Mouse (Mus musculus) hindbrain, embryonic 16.5 days (tissue): ENCODE results near the gene Ndufaf2. TPM values are rescaled to one million over a fixed set of nuclear protein-coding genes. Genes with fewer than 3 reads are reported as not detected.

ENCODE experiments used
- ATAC-seq: fragments of 200-750 bp; cut with Nextera tagmentation; 2 replicates; pipeline ENCODE4 v1.8.0; 2017; ENCODE audit warnings: moderate TSS enrichment, moderate library complexity
- H3K27ac ChIP-seq: fragments of 300-500 bp; sonication (generic); 2 replicates; pipeline ENCODE4 v1.5.1; 2014; ENCODE audit warnings: low read depth, mild to moderate bottlenecking, control low read depth, low read length, moderate library complexity
- H3K27me3 ChIP-seq: fragments of 300-500 bp; sonication (generic); replicated peaks from 2 replicates; pipeline ENCODE4 v1.6.1; 2014; ENCODE audit warnings: low read length; ENCODE audit not compliant: control insufficient read depth, insufficient read depth
- H3K36me3 ChIP-seq: fragments of 300-500 bp; sonication (generic); 2 replicates; pipeline ENCODE4 v1.6.1; 2014; ENCODE audit warnings: mild to moderate bottlenecking, low read length, moderate library complexity, mixed read lengths; ENCODE audit not compliant: control insufficient read depth, insufficient read depth
- H3K4me1 ChIP-seq: fragments of 300-500 bp; sonication (generic); 2 replicates; pipeline ENCODE4 v1.6.1; 2014; ENCODE audit warnings: low read depth, low read length; ENCODE audit not compliant: control insufficient read depth, insufficient read depth
- H3K4me2 ChIP-seq: fragments of 300-500 bp; sonication (generic); 2 replicates; pipeline ENCODE4 v1.6.1; 2014; ENCODE audit warnings: mild to moderate bottlenecking, low read length, control low read depth, moderate library complexity
- H3K4me3 ChIP-seq: fragments of 300-500 bp; sonication (generic); 2 replicates; pipeline ENCODE4 v1.5.1; 2014; ENCODE audit warnings: mild to moderate bottlenecking, low read length, control low read depth, moderate library complexity
- H3K9ac ChIP-seq: fragments of 300-500 bp; sonication (generic); 2 replicates; pipeline ENCODE4 v1.6.1; 2014; ENCODE audit warnings: low read depth, mild to moderate bottlenecking, control low read depth, low read length, moderate library complexity
- H3K9me3 ChIP-seq: fragments of 300-500 bp; sonication (generic); 2 replicates; pipeline ENCODE4 v1.6.1; 2014; ENCODE audit warnings: mild to moderate bottlenecking, low read length, moderate library complexity; ENCODE audit not compliant: control insufficient read depth
- WGBS: fragments of 180-500 bp; shearing (Covaris S2); extraction: QIAGEN DNeasy Blood & Tissue Kit; methylation state at CpG from one replicate; pipeline ENCODE4 v1.1.7; 2014; 5-methylcytosine and 5-hydroxymethylcytosine counted together
- polyA plus RNA-seq: library from polyadenylated mRNA; unstranded; fragments of >200 nt; fragmentation: Nextera tagmentation; extraction: Ambion mirVana; gene quantifications from 2 replicates; pipeline ENCODE4 v1.2.1, GENCODE M21; 2015

The Ndufaf2 gene
- polyA plus RNA-seq, 1 experiment from 2014 or later, result 74.7 TPM

GRCm38 (mm10) chr13:108040451-108040850, 118.0 kb downstream of the Ndufaf2 start:
- peaks cover 16% of the 10 kb centered on the region for H3K4me1 ChIP-seq
- no peak for ATAC-seq
- whole genome bisulfite sequencing, result 53% methylated on average over 3 of the region's 3 CpGs
- H3K9me3 ChIP-seq, result no peaks in the 10 kb centered on the region
- H3K27ac ChIP-seq, result no peak overlapping the region
- H3K9ac ChIP-seq, result no peak overlapping the region
- no peaks in the 10 kb centered on the region for H3K36me3 ChIP-seq
- H3K4me2 ChIP-seq, result no peak overlapping the region
- no peaks in the 10 kb centered on the region for H3K27me3 ChIP-seq
- H3K4me3 ChIP-seq, result no peak overlapping the region

DNA sequence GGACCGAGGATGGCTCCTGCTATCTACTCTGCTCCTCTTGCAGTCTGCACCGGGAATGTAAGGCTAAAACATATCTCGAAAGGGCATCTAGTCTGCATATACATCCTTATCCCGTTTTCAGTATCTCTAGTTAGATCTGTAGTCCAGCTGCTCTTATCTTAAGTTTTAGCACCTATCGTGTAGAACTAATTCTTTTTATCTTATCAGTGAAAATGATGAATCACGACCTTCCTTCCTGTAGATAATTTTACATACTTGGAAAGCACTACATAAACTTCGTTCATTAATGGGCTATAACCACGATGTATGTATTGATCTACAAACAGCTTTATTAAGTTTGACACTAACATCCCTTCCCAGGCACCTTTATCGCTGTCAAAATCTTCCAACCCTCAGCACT, 118.5 kb downstream of the Ndufaf2 start:
- WGBS, result 86% methylated on average over 9 of the region's 9 CpGs
- ATAC-seq, result no peak
- Histone ChIP-seq H3K9ac (no peak overlapping the region), H3K4me1 (peaks cover 12% of the 10 kb centered on the region), H3K27ac (no peak overlapping the region), H3K4me3 (no peak overlapping the region), H3K9me3 (no peaks in the 10 kb centered on the region), H3K27me3 (no peaks in the 10 kb centered on the region), H3K36me3 (no peaks in the 10 kb centered on the region), H3K4me2 (no peak overlapping the region)

GRCm38 (mm10) chr13:108039375-108039774, 119.0 kb downstream of the Ndufaf2 start:
- no peak overlapping the region for H3K9ac ChIP-seq
- 59% methylated on average over 6 of the region's 6 CpGs for WGBS
- no peaks in the 10 kb centered on the region for H3K9me3 ChIP-seq

DNA sequence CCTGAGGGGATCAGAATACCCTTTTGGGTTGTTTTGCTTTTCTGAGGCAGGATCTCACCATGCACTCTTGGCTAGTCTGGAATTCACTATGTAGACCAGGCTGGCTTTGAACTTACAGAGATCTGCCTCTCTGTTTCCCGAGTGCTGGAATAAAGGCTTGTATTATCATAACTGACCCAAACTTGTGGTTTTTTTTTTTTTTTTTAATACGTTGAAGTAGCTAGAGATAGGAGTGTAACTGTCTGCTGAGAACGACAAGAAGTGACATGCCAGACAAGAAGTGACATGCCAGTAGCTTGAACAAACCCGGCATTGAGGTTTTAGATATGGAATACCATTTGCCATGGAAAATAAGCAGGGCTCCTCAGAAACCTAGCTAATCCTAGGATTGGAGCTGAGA, 125.6 kb downstream of the Ndufaf2 start:
- Histone ChIP-seq H3K4me3 (no peak overlapping the region), H3K36me3 (no peaks in the 10 kb centered on the region), H3K4me1 (no peaks in the 10 kb centered on the region), H3K9me3 (no peaks in the 10 kb centered on the region), H3K9ac (no peak overlapping the region), H3K27ac (no peak overlapping the region), H3K27me3 (no peaks in the 10 kb centered on the region), H3K4me2 (no peak overlapping the region)
- 98% methylated on average over 4 of the region's 4 CpGs for WGBS
- ATAC-seq, result no peak

More at GRCm38 (mm10) chr13:108039375-108039774, 119.0 kb downstream of the Ndufaf2 start:
- Histone ChIP-seq H3K27ac (no peak overlapping the region), H3K4me3 (no peak overlapping the region), H3K4me1 (peaks cover 11% of the 10 kb centered on the region), H3K4me2 (no peak overlapping the region), H3K27me3 (no peaks in the 10 kb centered on the region), H3K36me3 (no peaks in the 10 kb centered on the region)
- ATAC-seq, result no peak

DNA sequence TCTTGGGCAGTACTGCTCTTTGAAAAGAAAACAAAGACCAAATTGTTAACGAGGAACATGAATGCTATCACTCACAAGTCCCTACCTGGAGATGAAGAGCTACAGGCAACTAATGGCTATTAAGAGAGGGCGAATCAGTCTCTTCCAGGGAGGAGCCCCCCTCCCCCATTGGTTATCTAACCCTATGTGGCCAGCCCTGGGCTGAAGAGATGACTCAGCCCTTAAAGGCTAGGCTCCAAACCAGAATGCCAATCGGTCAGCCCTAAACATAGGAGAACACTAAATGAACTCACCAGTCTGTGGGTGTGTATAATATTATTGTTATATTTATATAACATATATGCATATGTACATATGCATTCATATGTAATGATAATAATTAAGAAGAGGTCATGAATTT, 132.6 kb downstream of the Ndufaf2 start:
- no peak overlapping the region for H3K4me3 ChIP-seq
- H3K9ac ChIP-seq, result no peak overlapping the region
- WGBS, result 79% methylated on average over 3 of the region's 3 CpGs
- H3K36me3 ChIP-seq, result no peaks in the 10 kb centered on the region
- no peak overlapping the region for H3K27ac ChIP-seq
- no peaks in the 10 kb centered on the region for H3K9me3 ChIP-seq
- H3K4me1 ChIP-seq, result no peaks in the 10 kb centered on the region
- ATAC-seq, result no peak
- no peaks in the 10 kb centered on the region for H3K27me3 ChIP-seq
- H3K4me2 ChIP-seq, result no peak overlapping the region

DNA sequence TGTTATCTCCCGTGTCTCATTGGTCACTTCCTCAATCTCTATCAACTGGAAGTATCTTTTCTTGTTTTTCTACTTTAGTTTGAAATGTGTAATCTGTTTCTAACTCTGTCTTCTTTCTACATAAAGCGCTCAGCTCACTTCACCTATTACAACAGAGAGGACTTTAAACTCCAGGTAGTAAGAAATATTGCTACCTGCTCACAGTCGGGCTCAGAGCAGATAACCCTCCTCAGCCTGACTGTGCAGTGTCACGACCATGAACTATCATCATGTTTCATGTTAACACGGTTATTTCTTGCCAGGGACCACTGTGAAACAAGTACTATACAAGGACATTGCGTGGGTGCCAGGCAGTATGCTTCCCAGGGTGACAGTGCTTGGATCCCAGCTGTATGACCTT, 141.1 kb downstream of the Ndufaf2 start:
- 84% methylated on average over 6 of the region's 6 CpGs for WGBS
- Histone ChIP-seq H3K4me3 (no peak overlapping the region), H3K4me1 (no peaks in the 10 kb centered on the region), H3K27ac (no peak overlapping the region), H3K36me3 (no peaks in the 10 kb centered on the region), H3K4me2 (no peak overlapping the region), H3K9me3 (no peaks in the 10 kb centered on the region), H3K27me3 (no peaks in the 10 kb centered on the region), H3K9ac (no peak overlapping the region)
- ATAC-seq, result no peak

DNA sequence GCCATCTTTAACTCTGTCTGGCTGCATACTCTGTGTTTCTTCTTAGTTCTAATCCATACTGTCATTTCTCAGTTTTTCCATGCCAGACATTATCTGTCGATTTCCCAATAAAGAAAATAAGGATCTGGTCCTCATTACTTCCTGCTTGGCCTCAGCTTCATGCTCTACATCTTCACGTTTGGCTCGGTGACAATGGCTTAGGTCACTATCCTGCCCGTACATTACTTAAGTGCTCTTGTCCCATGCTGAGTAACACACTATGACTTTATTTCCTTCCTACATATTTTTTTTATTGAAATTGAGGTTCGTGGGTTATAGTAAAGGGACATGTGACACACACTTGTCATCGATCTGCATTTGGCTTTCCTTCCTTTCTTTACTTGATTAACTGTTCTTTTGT, 143.3 kb downstream of the Ndufaf2 start:
- 85% methylated on average over 6 of the region's 6 CpGs for WGBS
- no peaks in the 10 kb centered on the region for H3K27me3 ChIP-seq
- H3K36me3 ChIP-seq, result no peaks in the 10 kb centered on the region
- no peak overlapping the region for H3K9ac ChIP-seq
- no peak overlapping the region for H3K27ac ChIP-seq
- no peak overlapping the region for H3K4me3 ChIP-seq
- ATAC-seq, result no peak
- H3K4me1 ChIP-seq, result no peaks in the 10 kb centered on the region
- H3K9me3 ChIP-seq, result no peaks in the 10 kb centered on the region
- H3K4me2 ChIP-seq, result no peak overlapping the region

GRCm38 (mm10) chr13:108013839-108014238, 144.6 kb downstream of the Ndufaf2 start:
- Histone ChIP-seq H3K27me3 (no peaks in the 10 kb centered on the region), H3K36me3 (no peaks in the 10 kb centered on the region), H3K27ac (no peak overlapping the region), H3K4me1 (no peaks in the 10 kb centered on the region), H3K9ac (no peak overlapping the region), H3K4me3 (no peak overlapping the region), H3K4me2 (no peak overlapping the region), H3K9me3 (no peaks in the 10 kb centered on the region)
- ATAC-seq, result no peak
- 90% methylated on average over 6 of the region's 6 CpGs for WGBS

GRCm38 (mm10) chr13:108013110-108013509, 145.3 kb downstream of the Ndufaf2 start:
- H3K27me3 ChIP-seq, result no peaks in the 10 kb centered on the region
- ATAC-seq, result no peak
- no peaks in the 10 kb centered on the region for H3K36me3 ChIP-seq
- no peaks in the 10 kb centered on the region for H3K4me1 ChIP-seq
- H3K27ac ChIP-seq, result no peak overlapping the region
- peaks cover 2% of the 10 kb centered on the region; the same call in 1 of the 2 replicates for H3K9me3 ChIP-seq
- H3K4me2 ChIP-seq, result no peak overlapping the region
- H3K9ac ChIP-seq, result no peak overlapping the region
- H3K4me3 ChIP-seq, result no peak overlapping the region
- 82% methylated on average over 8 of the region's 8 CpGs for WGBS

DNA sequence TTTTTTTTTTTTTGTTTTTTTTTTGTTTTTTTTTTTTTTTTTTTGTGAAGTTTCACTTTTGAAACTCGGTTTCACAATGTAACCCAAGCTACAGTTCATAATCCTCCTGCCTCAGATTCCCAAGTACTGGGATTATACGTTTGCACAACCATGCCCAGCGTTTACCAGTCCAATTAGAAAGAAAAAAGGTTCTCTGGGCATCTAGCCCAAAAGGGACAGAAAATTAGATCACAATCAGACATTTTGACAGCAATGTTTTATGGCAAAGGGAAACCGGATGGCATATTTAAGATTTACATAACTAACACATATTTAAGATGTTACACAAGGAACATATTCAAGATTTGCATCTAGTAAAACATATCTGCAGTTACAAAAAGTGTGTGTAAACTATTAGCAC, 150.6 kb downstream of the Ndufaf2 start:
- Histone ChIP-seq H3K36me3 (no peaks in the 10 kb centered on the region), H3K27me3 (no peaks in the 10 kb centered on the region), H3K4me1 (no peaks in the 10 kb centered on the region), H3K9me3 (peaks cover 2% of the 10 kb centered on the region; the same call in 1 of the 2 replicates), H3K4me2 (no peak overlapping the region), H3K27ac (no peak overlapping the region), H3K9ac (no peak overlapping the region), H3K4me3 (no peak overlapping the region)
- WGBS, result 81% methylated on average over 4 of the region's 4 CpGs
- no peak for ATAC-seq
